Mouse (Mus musculus) mesoderm, embryonic 11.5 days (tissue): ENCODE data around the gene Cmc1.

Source experiments
- DNase-seq: peaks from one replicate; pipeline ENCODE4 v3.0.0-alpha.2; 2012; ENCODE audit warnings: low read depth, low spot score

The Cmc1 gene

GRCm38 (mm10) chr9:118031694-118032093, 118.3 kb downstream of the Cmc1 start:
- no peak for DNase-seq

GRCm38 (mm10) chr9:118030252-118030651, 119.7 kb downstream of the Cmc1 start:
- no peak for DNase-seq

DNA sequence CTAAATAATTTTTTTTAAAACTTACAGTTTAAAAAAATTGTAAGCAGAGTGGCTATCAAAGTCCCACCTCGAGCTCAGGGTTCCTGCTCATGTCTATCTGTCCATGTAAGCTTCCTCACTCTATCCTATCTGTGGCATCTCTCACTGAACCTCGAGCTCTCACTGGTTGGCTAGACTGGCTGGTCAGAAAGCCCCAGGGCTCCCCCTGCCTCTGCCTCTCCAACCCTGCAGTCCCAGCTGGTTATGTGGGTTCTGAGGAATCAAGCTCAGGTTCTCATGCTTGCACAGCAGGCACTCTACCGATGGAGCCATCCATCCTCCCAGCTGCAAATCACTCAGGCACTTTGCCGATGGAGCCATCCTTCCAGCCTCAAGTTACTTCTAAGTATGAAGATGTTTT, 120.5 kb downstream of the Cmc1 start:
- no peak for DNase-seq

DNA sequence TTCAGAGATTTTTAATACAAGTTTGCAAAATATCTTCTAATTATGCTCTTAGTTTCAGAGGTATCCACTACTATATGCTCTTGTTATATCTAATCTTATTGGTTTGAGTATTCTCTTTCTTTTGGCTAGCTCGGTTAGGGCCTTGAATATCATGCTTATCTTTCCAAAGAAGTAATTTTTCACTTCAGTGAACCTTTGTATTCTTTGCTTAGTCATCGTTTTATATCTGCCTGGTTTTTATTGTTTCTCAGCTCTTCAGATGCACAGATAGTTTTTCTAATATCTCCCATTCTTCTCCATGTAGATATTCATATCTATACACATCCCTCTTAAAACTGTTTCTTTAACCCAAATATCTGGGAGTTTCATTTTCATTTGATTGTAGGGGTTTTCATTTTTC, 125.0 kb downstream of the Cmc1 start:
- no peak for DNase-seq
